Mouse (Mus musculus) frontal cortex, postnatal 25 days (tissue): Measurements from ENCODE around the gene Gm2115.

Experiments used
- DNase-seq, 2 experiments: peaks; one replicate each; pipeline ENCODE4 v3.0.0; 2022; ENCODE audit warnings: low spot score in 2 of 2

The Gm2115 gene

GRCm38 (mm10) chr7:84586360-84587100 is 57.8 kb downstream of the Gm2115 start:
- DNase-seq = no peak

DNA sequence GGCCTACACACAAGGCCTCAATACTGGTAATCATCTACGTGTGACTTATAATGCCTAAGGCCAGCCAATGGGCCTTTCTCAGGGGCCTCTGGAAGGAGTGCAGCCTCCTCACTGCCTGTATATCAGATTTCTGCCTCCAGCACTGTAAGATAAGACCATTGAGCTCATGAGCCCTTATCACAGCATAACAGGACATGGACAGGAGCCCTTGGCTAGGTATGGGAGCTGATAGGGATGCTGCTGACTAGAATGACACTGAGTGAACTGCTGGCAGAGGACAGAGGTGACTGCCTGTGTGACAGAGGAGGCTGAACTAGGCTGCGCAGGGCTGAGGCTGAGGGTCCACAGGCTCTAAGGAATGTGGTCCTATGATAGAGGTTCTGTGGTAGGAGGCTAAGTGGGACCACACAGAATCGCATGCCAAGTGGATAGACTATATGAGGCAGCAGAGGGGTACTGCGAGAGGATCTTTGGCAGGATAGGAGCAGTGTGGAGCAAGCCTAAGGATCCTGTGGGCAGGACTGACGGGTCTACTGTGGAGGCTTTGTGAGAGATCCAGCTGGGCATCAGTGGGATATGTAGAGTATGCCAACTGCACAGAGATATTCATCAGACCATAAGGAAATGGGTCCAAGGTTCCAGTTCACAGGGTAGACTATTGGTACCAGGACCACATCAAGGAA is 58.5 kb downstream of the Gm2115 start:
- DNase-seq = no peak

DNA sequence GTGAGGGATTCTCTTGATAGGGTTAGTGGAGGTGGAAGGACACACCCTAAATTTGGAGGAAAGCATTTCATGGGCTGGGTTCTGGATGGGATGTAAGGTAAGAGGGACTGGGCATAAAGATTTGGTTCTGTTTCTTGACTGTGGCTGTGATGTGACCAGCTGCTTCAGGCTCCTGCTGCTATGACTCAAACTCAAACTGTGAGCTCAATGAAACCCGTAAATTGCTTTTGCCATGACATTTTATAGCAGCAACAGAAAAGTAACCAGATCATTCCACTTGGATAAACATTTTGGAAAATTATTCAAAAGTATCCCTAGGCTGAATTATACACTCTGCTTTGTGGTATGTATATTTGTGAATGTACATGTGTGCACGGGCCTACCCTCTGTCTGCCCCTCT is 61.9 kb downstream of the Gm2115 start:
- no peak for DNase-seq

DNA sequence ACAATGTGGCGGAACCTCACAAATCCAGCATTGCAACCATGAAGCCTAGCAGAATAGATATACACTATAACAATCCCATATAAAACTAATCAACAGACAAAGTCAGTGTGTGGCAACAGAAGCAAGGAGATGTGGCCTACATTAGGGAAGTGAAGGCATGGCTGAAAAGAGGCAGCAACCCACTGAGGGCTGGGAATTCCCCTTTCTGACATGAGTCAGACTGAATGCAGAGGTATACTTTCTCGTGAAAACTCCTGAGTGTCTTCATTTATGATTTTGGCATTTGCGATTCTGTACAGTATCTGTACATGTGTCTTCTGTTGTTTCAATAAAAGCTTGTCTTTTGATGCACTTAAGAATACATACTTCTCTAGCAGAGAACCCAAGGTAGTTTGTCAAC is 62.6 kb downstream of the Gm2115 start:
- DNase-seq = no peak

DNA sequence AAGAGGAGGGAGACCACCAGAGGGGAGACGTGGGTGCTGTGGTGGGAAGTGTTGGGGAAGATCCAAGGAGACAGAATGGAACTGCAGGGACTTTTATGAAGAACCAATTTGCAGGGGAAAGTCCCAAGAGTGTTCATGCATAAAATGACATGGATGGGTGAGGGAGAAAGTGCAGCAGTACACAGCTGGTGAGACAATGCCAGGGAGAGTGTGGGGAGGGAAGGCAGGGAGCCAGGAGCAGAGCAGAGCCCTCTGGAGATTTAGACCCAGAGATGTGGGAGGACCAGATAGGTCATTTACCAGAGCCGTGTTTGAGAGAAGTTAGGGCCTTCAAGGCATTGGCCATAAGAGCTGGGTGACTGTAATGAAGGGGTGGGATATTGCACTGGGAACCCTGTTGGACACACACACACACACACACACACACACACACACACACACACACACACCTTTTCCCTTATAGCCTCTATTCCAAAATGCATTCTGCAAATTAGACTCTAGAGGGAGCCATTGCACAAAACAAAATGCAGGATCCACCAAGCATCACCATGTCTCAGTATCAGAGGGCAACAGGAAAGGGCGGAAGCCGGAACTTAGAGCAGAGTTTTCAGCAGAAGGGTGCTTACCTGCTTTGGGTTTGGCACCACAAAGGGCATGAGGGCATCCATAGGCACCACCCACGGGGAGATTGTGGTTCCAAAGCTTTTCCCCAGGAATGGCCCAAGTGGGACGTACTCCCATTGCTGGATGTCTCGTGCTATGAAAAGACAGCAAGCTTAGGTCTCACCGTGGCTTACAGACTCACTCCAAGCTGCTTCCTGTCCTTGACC is 65.5 kb downstream of the Gm2115 start:
- DNase-seq = no peak

DNA sequence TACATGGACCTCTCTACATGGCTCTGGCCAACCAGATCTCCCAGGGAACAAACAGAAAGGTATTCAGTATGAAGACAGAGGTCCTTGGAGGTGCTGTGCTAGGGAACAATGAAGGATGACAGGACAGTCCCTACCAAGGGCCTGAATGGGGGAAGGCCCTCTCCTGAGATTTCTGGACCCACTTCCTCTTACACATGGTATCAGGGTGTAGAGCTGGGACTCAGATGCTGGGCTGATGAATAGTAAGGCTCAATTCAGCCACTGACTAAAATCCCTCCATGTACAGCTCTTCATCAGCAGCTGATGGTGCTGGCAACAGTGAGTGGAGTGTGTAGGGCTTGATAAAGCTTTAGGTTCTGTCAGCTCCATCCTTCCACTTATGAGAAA is 66.2 kb downstream of the Gm2115 start:
- DNase-seq = no peak

DNA sequence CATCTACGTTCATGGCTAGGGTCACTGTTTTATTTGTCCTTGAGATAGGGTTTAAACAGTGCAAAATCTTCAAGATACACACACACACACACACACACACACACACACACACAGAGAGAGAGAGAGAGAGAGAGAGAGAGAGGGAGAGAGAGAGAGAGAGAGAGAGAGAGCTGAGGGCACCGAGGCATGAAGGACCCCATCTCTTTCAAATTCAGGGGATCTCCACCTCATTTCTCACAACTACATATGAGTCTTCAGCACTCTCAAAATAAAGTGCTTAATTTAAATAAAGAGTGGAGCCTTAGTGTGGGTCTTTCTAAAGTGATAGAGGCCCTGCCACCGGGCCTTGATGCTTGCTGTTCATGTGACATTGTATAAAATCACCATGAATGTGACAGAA is 67.2 kb downstream of the Gm2115 start:
- DNase-seq = no peak

- no peak for DNase-seq
Observed at GRCm38 (mm10) chr7:84596633-84597032, 67.9 kb downstream of the Gm2115 start.

DNA sequence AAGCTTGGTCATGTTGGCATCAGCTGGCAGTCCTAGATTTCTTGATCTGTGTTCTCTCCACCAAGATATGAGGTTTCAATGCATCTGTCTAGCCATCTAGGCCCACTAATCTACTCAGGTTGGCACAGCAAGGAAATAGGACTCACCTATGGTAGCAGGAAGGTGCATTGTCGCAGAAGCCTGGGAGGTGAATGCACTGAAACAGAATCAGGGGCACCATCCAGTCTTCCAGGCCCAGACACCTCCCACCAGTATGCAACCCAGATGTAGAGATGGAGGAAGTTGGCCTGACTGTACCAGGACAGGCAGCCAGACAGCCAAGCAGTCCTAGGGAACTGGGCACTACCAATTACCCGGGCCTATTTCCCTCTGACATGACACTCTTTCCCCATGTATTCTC is 71.9 kb downstream of the Gm2115 start:
- DNase-seq = no peak

GRCm38 (mm10) chr7:84601331-84601730 is 72.6 kb downstream of the Gm2115 start:
- DNase-seq = no peak

GRCm38 (mm10) chr7:84604501-84604900 is 75.7 kb downstream of the Gm2115 start:
- DNase-seq = no peak

GRCm38 (mm10) chr7:84605033-84605687 is 76.4 kb downstream of the Gm2115 start:
- DNase-seq = no peak

DNA sequence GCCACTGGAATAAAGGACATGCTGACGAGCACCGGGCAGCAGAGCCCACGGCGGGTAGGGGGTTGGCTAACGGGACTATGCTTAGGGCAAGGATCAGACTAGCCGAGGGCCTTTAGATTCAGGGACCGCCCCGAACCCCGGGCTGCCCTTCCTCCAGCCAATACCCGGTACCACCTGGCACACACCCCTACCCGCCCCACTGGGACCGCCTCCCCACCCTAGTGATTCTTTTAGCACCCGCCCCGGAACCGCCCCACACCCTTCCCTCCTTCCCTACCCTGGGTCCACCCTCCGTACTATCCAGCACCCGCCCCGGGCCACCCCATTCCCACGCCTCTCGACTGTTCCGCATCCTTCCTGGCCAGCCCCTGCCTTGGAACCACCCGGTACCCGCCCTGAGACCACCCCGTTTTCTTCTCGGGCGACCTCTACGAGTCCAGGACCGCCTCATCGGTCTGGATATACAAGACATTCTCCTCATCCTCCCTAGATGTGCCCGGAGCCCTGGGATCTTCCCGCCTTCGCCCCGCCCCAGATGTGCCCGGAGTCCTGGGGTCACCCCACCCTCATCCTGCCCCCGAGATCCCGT is 77.0 kb downstream of the Gm2115 start:
- peak; percentile 54 to 65 for DNase-seq

DNA sequence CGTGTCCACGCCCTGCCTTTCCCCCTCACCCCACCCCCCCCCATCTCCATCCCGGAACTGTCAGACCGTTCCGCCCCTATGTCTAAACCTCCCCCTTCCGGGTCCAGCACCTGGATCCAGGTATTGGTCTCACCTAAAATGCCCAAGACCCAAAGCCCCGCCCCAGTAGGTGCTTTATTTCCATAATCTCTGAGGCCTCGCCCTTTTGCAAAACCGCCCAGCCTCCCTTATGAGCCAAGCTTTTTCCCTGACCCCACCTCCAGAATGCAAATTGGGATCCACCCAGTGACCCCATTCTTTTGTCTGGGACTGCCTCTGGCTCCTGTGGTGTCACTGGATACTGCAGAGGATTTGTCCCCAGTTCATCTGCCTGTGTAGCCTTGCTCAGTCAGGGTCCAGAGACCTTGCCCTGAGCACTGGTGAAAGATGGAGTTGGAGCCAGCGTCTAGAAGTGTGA is 77.6 kb downstream of the Gm2115 start, which contains the start of gene Fah:
TSS of gene Fah (minus strand) at position 430 of the 457 bp plus-strand sequence.
- no peak for DNase-seq

- no peak for DNase-seq
Observed at GRCm38 (mm10) chr7:84611609-84612008, 82.9 kb downstream of the Gm2115 start.

GRCm38 (mm10) chr7:84612445-84612844 is 83.7 kb downstream of the Gm2115 start:
- no peak for DNase-seq

DNA sequence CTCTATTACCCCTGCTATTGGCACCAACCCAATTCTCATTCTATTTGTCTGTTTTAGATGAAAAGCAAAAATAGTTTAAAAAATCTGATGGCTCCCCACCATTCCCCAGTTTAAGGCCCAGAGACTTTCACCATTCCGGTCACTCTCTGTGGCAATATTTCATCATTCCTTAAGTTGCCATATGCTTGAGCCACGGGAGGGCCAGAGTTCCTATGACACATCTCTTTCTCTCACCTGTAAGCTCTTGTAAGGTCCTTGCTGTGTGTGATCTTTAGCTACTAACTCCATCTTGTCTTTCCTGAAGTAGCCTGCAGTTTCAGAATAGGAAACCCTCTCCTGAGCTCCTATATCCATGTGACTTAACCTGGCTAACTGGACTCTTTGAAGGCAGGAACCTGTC is 90.2 kb downstream of the Gm2115 start:
- no peak for DNase-seq

- DNase-seq = no peak
Observed at GRCm38 (mm10) chr7:84620956-84621355, 92.2 kb downstream of the Gm2115 start.

- no peak for DNase-seq
Observed at GRCm38 (mm10) chr7:84623718-84624117, 95.0 kb downstream of the Gm2115 start.

- DNase-seq = no peak
Observed at GRCm38 (mm10) chr7:84631878-84632277, 103.1 kb downstream of the Gm2115 start.
